Mouse (Mus musculus) brain, embryonic 14.5 days (tissue): Measurements from ENCODE around the gene Wdr6.

Source experiments
- CTCF ChIP-seq: fragments of 200-500 bp; IDR thresholded peaks from 2 replicates; pipeline ENCODE4 v1.5.1; 2012; ENCODE audit warnings: inconsistent platforms, mild to moderate bottlenecking, moderate library complexity, borderline replicate concordance; ENCODE audit not compliant: insufficient read depth, insufficient read length; ENCODE audit errors: extremely low read depth
- POLR2A ChIP-seq: fragments of 200-500 bp; IDR thresholded peaks from 2 replicates; pipeline ENCODE4 v1.6.1; 2012; ENCODE audit warnings: mild to moderate bottlenecking, inconsistent platforms, borderline replicate concordance; ENCODE audit not compliant: poor library complexity, insufficient read depth, insufficient read length, severe bottlenecking; ENCODE audit errors: extremely low read depth

- no peak for TF ChIP-seq CTCF
- TF ChIP-seq POLR2A, result no peak
These were observed 8.9 kb downstream of the Wdr6 start, which contains the start of gene Dalrd3 for GRCm38 (mm10) chr9:108569381-108570206.
